Mouse (Mus musculus) fat pad, adult 2 months (tissue): ENCODE results near the gene Hes3.

Experiments
- DNase-seq: peaks from one replicate; pipeline ENCODE4 v3.0.0-alpha.2; 2011; ENCODE audit warnings: low read depth, low spot score; ENCODE audit errors: extremely low read depth

Gene Hes3

DNA sequence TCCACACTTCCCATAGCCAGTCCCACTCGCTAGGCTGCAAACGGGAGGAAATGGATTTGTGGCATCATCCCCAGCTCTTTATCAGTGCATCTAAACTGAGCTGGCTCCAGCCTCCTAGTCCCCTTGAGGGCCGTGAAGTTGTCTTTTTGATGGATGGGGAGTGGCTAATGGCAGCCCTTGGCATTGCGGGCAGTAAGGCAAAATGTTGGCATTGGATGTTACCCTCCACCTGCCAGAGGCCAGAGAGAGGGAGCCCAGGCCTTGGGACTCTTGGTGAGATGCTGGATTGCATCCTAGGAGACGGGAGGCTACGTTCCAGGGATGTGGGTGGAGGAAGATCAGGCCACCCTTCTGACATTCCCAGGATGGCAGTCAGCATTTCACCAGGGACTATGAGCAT, 14.5 kb upstream of the Hes3 start:
- no peak for DNase-seq

DNA sequence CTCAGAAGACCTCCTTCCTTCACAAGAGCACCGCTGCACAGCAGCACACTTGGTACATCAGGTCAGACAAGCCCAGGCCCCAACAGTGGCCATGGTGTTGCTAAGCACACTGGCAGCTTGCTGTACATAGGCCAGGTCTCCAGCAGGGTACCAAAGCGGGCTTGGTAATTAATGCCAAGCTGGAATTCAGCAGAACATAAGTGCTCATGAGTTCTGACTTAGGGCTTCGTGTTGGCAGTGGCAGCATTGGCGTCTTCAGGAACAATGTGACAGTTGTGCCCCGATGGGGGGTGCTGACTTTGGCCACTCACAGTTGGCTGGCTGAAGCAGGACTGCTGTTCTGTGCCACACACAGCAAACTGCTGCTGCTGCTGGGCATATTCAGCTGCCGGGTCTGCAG, 13.2 kb upstream of the Hes3 start:
- DNase-seq, result no peak

DNA sequence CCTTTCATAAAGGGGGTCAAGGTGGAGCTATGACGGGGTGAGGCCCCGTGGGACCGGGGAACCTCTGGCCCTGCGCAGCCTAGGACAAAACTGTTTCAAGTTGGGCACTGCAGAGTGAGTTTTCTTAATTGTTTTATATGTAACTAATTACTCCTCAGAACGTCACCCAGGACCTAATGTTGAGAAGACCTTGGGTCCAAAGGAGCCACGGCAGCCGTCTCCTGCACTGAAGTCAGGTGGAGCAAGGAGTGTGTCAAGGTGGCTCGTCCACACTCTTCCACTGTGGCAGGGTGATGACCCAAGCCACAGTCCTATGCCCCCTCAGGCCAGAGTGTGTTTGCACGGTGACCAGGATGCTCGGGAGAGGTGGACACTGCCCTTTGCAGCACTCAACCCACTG, 11.7 kb upstream of the Hes3 start:
- DNase-seq, result no peak

DNA sequence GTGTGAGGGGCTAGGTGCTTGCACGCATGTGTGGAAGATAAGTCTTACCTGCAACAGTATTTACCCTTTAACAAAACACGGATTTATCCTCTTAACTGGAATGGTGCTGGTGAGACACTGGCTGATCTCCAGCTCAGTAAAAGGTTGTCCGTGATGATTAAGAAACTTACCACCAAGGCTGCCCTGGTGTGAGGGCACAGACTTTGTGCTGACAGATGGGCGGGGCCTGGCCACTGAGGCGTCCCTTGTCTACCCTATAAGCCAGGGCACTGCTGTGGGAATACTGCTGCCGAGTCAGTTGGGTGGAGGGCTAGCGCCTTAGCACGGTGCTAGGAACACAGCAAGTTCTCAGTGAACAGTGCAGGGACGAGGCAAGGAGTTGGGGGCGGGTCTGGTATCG, 10.6 kb upstream of the Hes3 start:
- no peak for DNase-seq

DNA sequence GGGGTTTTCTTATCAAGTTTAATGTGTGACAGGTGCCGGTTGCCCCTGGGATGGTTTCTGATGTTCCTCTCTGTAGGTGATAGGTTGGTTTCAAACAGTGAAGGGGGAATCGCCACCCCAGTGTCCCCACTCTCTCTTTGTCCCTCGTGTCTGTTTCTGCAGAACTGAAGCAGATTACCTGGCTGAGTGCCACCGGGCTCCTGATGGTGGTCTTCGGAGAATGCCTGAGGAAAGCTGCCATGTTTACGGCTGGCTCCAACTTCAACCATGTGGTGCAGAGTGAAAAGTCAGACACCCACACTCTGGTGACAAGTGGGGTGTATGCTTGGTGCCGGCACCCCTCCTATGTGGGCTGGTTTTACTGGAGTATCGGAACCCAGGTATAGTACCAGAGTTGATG, 8.9 kb upstream of the Hes3 start:
- DNase-seq, result no peak

DNA sequence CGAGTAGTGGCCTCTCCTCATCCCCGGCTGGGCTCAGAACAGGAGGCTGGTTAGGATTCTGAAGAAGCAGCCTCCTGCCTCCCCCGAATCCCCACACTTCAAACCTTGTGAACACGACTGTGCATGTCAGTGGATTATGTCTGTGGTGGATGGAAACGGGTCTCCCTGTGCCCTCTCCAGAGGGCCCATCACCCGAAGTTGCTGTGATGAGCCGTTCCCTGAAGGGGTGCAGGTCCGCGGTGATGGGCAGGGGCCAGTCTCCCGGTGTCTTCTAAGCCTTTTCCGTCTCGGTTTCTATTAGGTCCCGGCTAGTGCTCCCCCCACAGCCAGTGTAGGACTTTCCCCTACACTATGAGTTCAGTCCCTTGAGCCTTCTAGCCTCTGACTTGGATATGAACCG, 7.4 kb upstream of the Hes3 start:
- no peak for DNase-seq

DNA sequence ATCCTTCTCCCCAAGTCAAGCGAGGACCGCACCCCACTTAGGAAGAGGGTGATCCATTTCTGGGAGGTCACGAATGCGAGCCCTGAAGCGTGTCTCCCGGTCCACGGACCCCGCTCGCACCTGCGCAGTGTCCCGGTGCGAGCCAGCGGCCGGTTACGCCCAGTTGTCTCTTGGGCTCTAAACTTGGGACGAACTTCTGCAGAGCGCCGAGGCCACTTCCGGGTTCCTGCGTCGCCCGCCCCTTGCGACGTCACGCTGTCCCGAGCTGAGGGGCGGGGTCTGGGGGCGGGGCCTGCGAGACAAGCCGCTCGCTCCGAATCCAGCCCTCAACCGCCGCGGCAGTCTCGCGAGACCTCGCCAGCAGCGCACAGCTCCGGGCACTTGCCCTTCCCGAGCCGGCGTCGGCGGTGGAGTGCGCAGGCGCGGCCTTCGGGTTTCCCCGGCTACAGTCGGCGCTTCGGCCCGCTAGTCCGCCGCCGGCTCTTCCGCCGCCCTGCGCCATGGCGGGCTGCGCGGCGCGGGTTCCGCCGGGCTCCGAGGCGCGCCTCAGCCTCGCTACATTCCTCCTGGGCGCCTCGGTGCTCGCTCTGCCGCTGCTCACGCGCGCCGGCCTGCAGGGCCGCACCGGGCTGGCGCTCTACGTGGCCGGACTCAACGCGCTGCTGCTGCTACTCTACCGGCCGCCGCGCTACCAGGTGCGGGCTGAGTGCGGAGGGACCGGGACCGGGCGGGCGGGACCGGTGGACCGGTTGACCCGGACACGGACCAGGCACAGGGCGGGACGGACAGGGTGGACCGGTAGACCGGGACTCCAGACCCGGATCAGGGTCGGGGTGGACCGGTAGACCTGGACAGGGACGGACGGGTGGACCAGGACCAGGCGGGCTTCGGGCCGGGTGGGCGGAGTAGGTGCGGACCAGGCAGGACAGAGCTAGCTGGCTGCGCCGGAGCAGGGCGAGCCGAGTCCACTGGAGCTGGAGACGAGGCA, 5.7 kb upstream of the Hes3 start, which contains the start of gene Icmt:
TSS of gene Icmt (plus strand) at position 354 of the 988 bp plus-strand sequence.
- DNase-seq, result peak; percentile 55

DNA sequence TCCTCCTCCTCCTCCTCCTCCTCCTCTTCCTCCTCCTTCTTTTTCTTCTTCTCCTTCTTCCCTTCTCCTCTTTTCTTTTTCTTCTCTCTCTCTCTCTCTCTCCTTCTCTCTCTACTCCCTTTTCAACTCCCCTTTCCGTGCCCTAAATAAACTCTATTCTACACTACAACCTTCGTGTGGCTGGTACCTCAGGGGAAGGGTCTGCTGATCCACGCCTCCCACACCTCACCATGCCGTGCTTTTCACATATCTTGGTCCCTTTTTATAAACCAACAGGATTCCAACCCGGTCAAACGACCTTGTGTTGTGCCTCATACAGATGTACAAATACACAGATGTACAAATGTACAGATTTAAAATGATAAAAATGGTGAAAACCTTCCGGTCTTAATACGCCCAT, 4.9 kb upstream of the Hes3 start:
- no peak for DNase-seq

DNA sequence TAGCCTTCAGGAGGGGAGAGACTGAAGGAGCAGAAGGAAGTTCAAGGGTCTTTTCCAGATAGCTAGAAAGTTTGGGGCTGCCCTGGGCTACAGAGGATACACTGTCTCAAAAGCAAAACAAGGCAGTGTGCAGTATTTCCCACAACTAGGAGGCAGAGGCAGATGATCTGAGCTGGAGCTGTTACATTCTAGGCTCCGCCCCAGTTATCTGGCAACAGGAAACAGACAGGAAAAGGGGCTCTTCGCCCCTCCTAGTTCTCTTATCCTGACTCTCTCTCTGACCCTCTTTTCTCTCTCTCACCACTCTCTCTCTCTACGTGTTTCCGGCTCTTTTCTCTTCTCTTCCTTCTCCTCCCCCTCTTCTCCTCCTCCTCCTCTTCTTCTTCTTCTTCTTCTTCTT, 4.5 kb upstream of the Hes3 start:
- DNase-seq, result no peak

DNA sequence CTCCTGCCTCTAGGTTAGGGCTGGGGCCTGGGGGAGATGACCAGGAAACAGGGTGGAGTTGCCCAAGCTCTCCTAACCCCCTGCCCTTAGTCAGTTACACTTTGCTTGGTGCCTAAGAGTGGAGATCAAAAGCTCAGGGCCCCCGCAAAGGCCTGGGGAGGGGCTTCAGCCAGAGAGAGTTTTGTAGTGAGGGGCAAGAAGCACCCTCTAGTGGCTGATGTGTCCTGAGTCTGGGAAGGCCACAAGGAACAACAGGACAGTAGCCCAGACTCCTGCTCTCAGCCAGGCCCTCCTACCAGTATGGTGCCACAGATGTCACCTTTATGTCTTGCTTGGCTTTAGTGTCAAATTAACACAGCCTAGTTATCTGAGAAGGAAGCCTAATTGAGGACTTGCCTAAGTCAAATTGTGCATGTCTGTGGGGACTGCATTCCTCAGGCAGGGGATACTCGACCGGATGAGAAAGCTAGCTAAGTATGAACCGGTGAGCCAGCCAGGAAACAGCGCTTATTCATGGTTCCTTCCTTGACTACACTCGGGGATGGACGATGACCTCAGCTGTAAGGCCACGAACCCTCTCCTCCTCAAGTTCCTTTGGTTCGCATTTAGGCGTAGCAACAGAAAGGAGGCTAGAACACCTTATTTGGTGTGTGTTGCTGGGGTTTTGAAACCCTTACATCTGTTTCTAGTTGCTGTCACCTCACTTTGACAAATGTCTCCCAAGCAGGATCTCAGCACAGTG, 2.9 kb upstream of the Hes3 start:
- DNase-seq, result no peak

DNA sequence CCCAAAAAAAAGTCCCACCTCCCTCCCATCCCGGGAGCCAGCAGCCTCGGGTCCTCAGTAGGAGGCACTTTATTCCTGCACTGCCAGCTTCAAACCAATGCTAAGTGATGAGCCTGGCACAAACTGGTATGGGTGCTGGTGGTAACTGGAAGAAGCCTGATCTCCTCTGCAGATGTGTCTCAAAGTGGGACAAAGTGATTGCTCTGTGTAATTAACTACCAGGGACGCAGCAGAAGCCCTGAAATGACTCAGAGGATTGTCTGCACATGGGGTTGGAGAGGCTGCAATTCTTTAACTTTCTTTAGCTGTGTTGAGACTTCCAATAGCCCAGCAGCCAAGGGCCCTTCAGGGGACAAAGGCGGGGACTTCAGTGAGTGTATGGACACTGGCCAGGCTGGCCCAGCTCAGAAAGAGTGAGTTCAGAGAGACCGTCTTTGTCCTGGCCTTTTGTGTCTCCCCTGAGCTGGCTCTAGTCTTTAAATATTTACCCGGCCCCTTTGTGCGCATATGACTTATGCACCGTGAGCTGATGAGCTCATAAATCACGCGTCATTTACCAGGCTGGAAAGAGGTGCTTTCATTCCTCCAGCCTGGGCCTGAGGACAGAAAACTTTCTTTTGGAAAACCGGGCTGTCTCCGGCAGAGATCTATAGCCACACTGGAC, 772 bp upstream of the Hes3 start:
- no peak for DNase-seq

DNA sequence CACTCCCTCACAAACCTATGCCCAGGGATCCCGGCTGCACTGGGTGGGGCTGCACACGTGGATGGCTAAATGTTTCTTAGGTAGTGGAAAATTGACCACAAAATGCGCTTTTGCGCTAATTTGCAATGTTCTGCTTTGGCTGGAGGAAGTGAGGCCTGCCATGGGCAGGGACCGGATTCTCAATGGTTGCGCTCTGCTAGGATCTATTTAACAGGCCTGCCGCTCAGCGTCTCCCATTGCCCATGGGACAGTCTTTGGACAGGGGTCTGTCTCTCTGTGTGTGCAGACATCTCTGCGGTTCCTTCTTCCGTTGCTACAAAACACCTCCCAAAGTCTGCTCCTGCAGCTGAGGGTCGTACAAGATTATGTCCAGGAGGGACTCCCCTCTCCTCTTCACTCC, 471 bp downstream of the Hes3 start:
- DNase-seq, result no peak

DNA sequence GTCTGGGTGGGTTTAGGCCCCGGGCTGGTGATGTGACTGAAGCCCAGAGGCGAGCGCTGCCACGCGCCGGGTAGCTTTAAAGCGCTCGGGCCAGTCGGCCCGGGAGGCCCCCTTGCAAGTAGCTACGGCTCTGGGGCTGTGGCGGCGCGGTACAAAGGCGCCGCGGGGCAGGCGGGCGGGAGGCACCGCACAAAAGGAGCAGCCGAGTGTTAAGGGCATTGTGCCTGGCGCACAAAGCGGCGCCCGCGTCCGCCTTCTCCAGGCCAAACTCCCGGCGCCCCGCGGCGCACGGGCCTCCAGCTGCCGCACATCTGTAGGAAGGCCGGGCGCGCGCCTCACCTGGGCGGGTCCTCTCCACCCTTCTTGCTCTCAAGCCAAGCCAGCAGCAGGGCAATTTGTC, 1.1 kb downstream of the Hes3 start:
- no peak for DNase-seq

DNA sequence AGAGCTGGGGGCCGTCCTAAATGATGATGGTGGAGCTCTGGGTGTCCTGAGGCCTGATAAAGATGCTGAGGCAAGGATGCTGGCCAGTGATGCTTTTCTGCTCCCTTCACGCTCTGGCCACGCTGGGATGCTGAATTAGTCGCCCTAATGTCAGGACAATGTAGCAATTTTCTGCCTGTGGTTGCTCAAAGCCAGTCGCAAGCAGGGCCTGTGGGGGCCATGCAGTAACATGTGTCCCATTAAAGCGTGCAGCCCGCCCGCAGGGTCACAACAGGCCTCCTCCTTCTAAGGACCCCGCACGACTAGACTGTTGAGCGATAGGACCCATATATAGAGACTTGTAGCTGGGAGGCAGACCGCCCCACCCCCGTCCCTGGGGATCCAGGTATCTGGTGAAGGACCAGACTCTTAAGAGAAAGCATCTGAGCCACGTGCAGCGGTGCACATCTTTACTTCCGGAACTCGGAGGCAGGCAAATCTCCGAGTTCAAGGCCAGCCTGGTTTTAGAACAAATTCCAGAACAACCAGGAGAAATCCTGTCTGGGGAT, 3.0 kb downstream of the Hes3 start:
- no peak for DNase-seq

DNA sequence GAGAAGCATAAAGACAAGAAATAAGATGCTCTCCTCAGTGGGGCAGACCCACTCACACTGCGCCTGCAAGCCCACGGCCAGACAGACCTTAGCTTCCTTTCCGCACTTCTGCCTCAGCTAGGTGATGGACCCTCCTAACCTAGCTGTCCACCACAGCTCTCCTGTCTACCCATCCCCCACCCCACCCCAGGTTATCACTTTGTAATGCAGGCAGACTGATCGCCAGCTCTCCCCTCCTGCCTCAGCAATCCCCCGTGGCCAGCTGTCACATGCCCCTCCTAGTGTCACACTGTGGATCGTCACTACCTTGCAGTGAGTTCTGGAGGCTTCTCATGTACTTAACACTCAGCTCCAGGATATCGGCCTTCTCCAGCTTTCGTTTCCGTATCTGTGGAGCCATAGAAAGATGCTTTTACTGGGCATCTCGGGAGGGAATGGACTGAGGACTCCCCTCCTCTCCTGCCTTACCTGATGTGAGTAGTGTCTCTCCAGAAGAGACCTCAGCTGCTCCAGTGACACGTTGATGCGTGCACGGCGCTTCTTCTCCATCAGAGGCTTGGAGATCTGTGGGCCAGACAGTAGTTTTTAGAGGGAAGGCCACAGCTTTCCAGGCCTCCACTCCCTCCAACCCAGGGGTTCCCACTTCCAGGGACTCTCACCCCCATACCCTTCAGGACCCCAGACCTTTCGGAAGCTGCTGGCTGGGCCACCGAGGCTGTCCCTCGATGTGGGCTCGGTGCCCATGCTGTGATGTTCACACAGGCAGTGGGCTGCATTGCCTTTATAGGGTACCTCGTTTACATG, 3.9 kb downstream of the Hes3 start:
- DNase-seq, result no peak

DNA sequence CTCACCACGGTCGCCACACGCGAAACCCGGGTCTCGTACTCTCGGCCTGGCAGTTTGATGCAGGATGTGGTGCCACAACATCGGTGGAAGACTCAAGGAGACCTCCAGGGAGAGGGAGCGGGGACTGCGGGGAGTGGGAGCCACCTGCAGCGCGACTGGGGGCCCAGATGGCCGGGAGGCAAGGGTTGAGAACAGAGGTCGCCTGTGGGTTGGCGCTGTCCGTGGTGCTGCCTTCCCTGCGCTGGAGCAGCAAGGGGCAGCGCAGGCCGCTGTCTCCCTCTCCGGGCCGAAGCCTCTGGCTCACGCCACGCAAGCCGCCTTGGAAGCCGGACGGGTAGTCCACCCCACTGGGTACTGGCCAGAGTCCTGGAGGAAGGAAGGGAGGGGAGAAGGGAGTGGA, 4.6 kb downstream of the Hes3 start:
- no peak for DNase-seq

DNA sequence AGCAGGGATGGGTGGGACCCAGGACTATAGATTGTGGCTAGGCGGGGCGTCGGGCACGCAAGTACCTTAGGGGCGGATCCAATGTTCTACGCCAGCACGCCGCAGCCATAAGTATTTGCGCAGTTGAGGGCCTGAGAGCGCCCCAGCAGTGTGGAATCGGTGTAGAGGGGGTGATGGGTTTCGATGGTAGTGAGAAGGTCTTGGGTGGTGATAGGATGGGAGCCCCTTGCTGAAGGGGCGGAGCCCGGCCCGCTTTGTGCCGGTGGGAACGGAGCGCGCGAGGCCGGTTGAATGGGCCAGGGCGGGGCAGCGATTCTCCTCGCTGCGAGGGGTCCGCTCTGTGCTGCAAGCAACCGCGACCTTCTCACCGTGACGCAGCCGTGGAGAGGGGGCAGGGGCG, 5.3 kb downstream of the Hes3 start:
- no peak for DNase-seq

DNA sequence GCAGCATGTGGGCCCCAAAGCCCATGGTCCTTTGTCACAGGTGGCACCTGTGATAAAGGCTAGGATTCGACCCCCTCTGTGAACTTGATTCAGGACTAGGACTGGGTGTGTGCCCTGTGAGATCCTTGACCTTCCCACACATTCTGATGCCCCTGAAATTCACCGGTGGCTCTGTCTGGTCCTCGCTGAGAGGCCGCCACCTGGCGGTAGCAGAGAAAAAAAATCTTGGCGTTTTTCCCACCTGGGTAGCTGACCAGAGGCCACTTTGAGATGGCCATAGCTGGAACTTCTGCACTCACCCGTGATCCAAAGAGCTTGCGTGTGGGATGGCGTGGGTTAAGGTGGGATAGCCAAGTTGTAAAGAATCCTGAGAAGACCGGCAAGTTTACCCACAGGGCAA, 6.0 kb downstream of the Hes3 start:
- DNase-seq, result no peak

DNA sequence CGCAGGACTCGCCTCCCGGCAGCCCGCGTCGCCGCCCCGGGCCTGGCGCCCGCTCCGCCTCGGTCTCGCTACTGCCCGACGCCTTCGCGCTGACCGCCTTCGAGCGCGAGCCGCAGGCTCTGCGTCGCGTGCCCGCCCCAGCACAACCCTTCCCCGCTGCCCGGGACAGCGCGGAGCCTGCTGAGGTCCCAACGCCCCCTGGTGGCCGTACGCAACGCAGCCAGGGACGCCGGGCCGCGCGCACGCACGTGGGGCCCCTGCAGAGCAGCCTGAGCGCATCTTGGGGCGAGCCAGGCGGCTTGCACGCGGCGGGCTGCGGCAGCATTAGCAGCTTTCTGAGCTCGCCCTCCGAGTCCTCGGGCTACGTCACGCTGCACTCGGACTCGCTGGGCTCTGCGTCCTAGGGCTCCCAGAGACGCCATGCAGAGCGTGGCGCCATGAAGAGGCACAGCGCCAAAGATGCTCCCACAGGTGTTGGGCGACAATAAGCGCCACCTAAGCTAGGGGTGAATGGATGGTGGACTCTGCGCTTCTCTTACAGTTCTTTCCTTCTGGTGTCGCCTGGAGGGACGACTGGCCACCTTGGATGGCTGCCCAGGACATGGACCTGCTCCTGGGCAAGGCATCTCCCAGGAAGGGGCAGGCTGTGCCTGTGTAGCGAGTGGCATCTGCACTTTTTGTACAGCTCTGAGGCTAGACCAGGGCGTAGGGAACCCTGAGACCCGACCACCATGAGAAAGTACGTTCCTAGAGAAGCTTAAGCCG, 8.1 kb downstream of the Hes3 start:
- no peak for DNase-seq

DNA sequence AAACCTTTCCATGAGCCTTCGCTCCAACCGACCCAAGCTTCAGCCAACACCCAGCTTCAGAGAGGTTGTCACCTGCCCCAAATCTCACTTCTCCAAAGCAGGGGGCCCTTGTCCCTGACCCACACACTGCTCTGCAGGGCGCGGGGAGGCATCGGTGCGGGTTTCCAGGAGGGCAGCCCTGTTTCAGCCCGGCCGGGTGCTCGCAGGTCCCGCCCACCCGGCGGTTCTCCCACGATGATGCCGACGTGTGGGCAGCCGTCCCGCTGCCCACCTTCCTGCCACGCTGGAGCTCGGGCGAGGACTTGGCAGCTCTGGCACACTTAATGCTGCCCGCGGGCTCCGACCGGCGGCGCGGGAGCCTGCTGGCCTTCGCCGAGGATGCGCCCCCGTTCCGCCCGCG, 8.7 kb downstream of the Hes3 start:
- DNase-seq, result no peak
